Mouse (Mus musculus) stomach, postnatal 0 days (tissue): ENCODE measurements around the gene Rufy4. TPM values are rescaled to one million over a fixed set of nuclear protein-coding genes. Genes with fewer than 3 reads are reported as not detected.
"Not testable (repeated sequence)": the region's sequence is repeated elsewhere in the genome, so short reads cannot be mapped to it uniquely, and the experiment has no call there.

Experiments
- ATAC-seq: fragments of 200-750 bp; cut with Nextera tagmentation; 2 replicates; pipeline ENCODE4 v1.8.0; 2017; ENCODE audit not compliant: low FRiP score, low TSS enrichment
- DNase-seq: peaks from one replicate; pipeline ENCODE4 v3.0.0-alpha.2; 2016; ENCODE audit warnings: low spot score
- H3K27ac ChIP-seq: fragments of 300-500 bp; sonication (generic); replicated peaks from 2 replicates; pipeline ENCODE4 v1.5.1; 2014; ENCODE audit warnings: mild to moderate bottlenecking, control low read depth
- H3K27me3 ChIP-seq: fragments of 300-500 bp; sonication (generic); 2 replicates; pipeline ENCODE4 v1.6.1; 2014; ENCODE audit warnings: low read length; ENCODE audit not compliant: control insufficient read depth, insufficient read depth
- H3K36me3 ChIP-seq: fragments of 300-500 bp; sonication (generic); 2 replicates; pipeline ENCODE4 v1.6.1; 2014; ENCODE audit warnings: low read length, mixed read lengths; ENCODE audit not compliant: control insufficient read depth, insufficient read depth
- H3K4me1 ChIP-seq: fragments of 300-500 bp; sonication (generic); replicated peaks from 2 replicates; pipeline ENCODE4 v1.6.1; 2014; ENCODE audit warnings: antibody characterized with exemption; ENCODE audit not compliant: control insufficient read depth, insufficient read depth
- H3K4me2 ChIP-seq: fragments of 300-500 bp; sonication (generic); replicated peaks from 2 replicates; pipeline ENCODE4 v1.6.1; 2014; ENCODE audit warnings: low read depth, mild to moderate bottlenecking, control low read depth, moderate library complexity
- H3K4me3 ChIP-seq: fragments of 300-500 bp; sonication (generic); 2 replicates; pipeline ENCODE4 v1.5.1; 2014; ENCODE audit warnings: low read depth, low read length, control low read depth
- H3K9ac ChIP-seq: fragments of 300-500 bp; sonication (generic); 2 replicates; pipeline ENCODE4 v1.6.1; 2014; ENCODE audit warnings: mild to moderate bottlenecking, low read length, control low read depth, mixed read lengths
- H3K9me3 ChIP-seq: fragments of 300-500 bp; sonication (generic); 2 replicates; pipeline ENCODE4 v1.6.1; 2016; ENCODE audit warnings: low read length; ENCODE audit not compliant: control insufficient read depth
- CTCF ChIP-seq: IDR thresholded peaks from 2 replicates; pipeline ENCODE4 v1.5.1; 2016; ENCODE audit warnings: antibody characterized with exemption, low read depth, mild to moderate bottlenecking, moderate library complexity
- EP300 ChIP-seq: optimal IDR thresholded peaks from 2 replicates; pipeline ENCODE3; 2016; ENCODE audit warnings: antibody characterized with exemption
- WGBS: fragments of 180-500 bp; shearing (Covaris S2); extraction: QIAGEN DNeasy Blood & Tissue Kit; methylation state at CpG from one replicate; pipeline ENCODE4 v1.1.7; 2014; 5-methylcytosine and 5-hydroxymethylcytosine counted together
- polyA plus RNA-seq: library from polyadenylated mRNA; unstranded; fragments of >200 nt; fragmentation: Nextera tagmentation; extraction: Ambion mirVana; gene quantifications from 2 replicates; pipeline ENCODE4 v1.2.1, GENCODE M21; 2015

Rufy4 gene
- polyA plus RNA-seq, 1 experiment from 2014 or later = 0.19 TPM

- Histone ChIP-seq H3K36me3 (no peaks in the 10 kb centered on the region), H3K4me2 (no peak overlapping the region), H3K4me3 (no peak overlapping the region), H3K27ac (no peak overlapping the region), H3K9me3 (no peaks in the 10 kb centered on the region), H3K27me3 (no peaks in the 10 kb centered on the region), H3K4me1 (no peaks in the 10 kb centered on the region), H3K9ac (no peak overlapping the region)
- 65% methylated on average over 14 of the region's 14 CpGs for WGBS
- DNase-seq (peak; percentile 9), ATAC-seq (peak; percentile 21; the same call in 1 of the 2 replicates)
- TF ChIP-seq CTCF (no peak), EP300 (no peak)
These were observed 31.1 kb downstream of the Rufy4 start for GRCm38 (mm10) chr1:74156381-74156910.

- not testable (repeated sequence) for ATAC-seq, H3K27ac ChIP-seq, DNase-seq, H3K4me2 ChIP-seq, H3K36me3 ChIP-seq, H3K4me3 ChIP-seq, H3K9ac ChIP-seq, H3K27me3 ChIP-seq, H3K4me1 ChIP-seq, H3K9me3 ChIP-seq
- 80% methylated on average over 4 of the region's 5 CpGs for WGBS
These were observed 34.3 kb downstream of the Rufy4 start for GRCm38 (mm10) chr1:74159613-74160012.

GRCm38 (mm10) chr1:74160036-74160435, 34.7 kb downstream of the Rufy4 start:
- no peak for DNase-seq
- WGBS = 53% methylated on average over 2 of the region's 2 CpGs

GRCm38 (mm10) chr1:74167136-74167535, 41.8 kb downstream of the Rufy4 start:
- Histone ChIP-seq H3K9me3 (no peaks in the 10 kb centered on the region), H3K27me3 (no peaks in the 10 kb centered on the region), H3K27ac (no peak overlapping the region), H3K9ac (no peak overlapping the region), H3K36me3 (no peaks in the 10 kb centered on the region), H3K4me3 (no peak overlapping the region), H3K4me1 (no peaks in the 10 kb centered on the region), H3K4me2 (no peak overlapping the region)
- no peak for ATAC-seq
- WGBS = 80% methylated on average over 5 of the region's 5 CpGs
- DNase-seq = no peak
- TF ChIP-seq EP300 = no peak
- TF ChIP-seq CTCF = no peak

More at GRCm38 (mm10) chr1:74160036-74160435, 34.7 kb downstream of the Rufy4 start:
- H3K9me3 ChIP-seq = no peaks in the 10 kb centered on the region
- no peak overlapping the region for H3K4me2 ChIP-seq
- H3K4me3 ChIP-seq = no peak overlapping the region
- no peaks in the 10 kb centered on the region for H3K36me3 ChIP-seq
- no peak overlapping the region for H3K9ac ChIP-seq
- ATAC-seq = no peak
- H3K4me1 ChIP-seq = no peaks in the 10 kb centered on the region
- TF ChIP-seq EP300 (no peak), CTCF (no peak)
- no peak overlapping the region for H3K27ac ChIP-seq
- H3K27me3 ChIP-seq = no peaks in the 10 kb centered on the region

- WGBS = 87% methylated on average over 3 of the region's 3 CpGs
- ATAC-seq = no peak
- H3K9me3 ChIP-seq = no peaks in the 10 kb centered on the region
These were observed 44.4 kb downstream of the Rufy4 start for GRCm38 (mm10) chr1:74169721-74170120.

GRCm38 (mm10) chr1:74172722-74173121, 47.4 kb downstream of the Rufy4 start:
- Histone ChIP-seq H3K4me1 (no peaks in the 10 kb centered on the region), H3K9ac (no peak overlapping the region), H3K4me3 (no peak overlapping the region), H3K27me3 (no peaks in the 10 kb centered on the region), H3K36me3 (no peaks in the 10 kb centered on the region), H3K27ac (no peak overlapping the region), H3K9me3 (no peaks in the 10 kb centered on the region), H3K4me2 (no peak overlapping the region)
- TF ChIP-seq CTCF = no peak
- TF ChIP-seq EP300 = no peak
- ATAC-seq (no peak), DNase-seq (no peak)
- 73% methylated on average over 3 of the region's 3 CpGs for WGBS

More at GRCm38 (mm10) chr1:74169721-74170120, 44.4 kb downstream of the Rufy4 start:
- Histone ChIP-seq H3K36me3 (no peaks in the 10 kb centered on the region), H3K4me3 (no peak overlapping the region), H3K27me3 (no peaks in the 10 kb centered on the region), H3K27ac (no peak overlapping the region), H3K4me1 (no peaks in the 10 kb centered on the region), H3K4me2 (no peak overlapping the region), H3K9ac (no peak overlapping the region)
- no peak for TF ChIP-seq CTCF
- no peak for TF ChIP-seq EP300
- DNase-seq = no peak
